Mouse (Mus musculus) testis, adult 2 months (tissue): ENCODE results near the gene Olfr1034. TPM values are rescaled to one million over a fixed set of nuclear protein-coding genes. Genes with fewer than 3 reads are reported as not detected.
"Not testable (repeated sequence)": the region's sequence is repeated elsewhere in the genome, so short reads cannot be mapped to it uniquely, and the experiment has no call there.

Experiments used
- H3K27ac ChIP-seq: fragments of 200-500 bp; 2 replicates; pipeline ENCODE4 v1.5.1; 2012; ENCODE audit warnings: low read depth, low read length; ENCODE audit not compliant: control insufficient read depth, insufficient read depth
- H3K27me3 ChIP-seq: fragments of 200-500 bp; 2 replicates; pipeline ENCODE4 v1.6.1; 2012; ENCODE audit warnings: mild to moderate bottlenecking, low read length, moderate library complexity; ENCODE audit not compliant: control insufficient read depth, insufficient read depth
- H3K36me3 ChIP-seq: fragments of 200-500 bp; 2 replicates; pipeline ENCODE4 v1.6.1; 2012; ENCODE audit warnings: mild to moderate bottlenecking, low read length; ENCODE audit not compliant: control insufficient read depth, insufficient read depth
- H3K4me1 ChIP-seq: fragments of 200-500 bp; 2 replicates; pipeline ENCODE4 v1.6.1; 2012; ENCODE audit warnings: low read length; ENCODE audit not compliant: control insufficient read depth, insufficient read depth
- H3K4me3 ChIP-seq: fragments of 200-500 bp; 2 replicates; pipeline ENCODE4 v1.5.1; 2012; ENCODE audit warnings: low read depth, mild to moderate bottlenecking, low read length, moderate library complexity, mixed read lengths; ENCODE audit not compliant: control insufficient read depth
- CTCF ChIP-seq: fragments of 200-500 bp; IDR thresholded peaks from 2 replicates; pipeline ENCODE4 v1.5.1; 2012; ENCODE audit warnings: low read depth, mild to moderate bottlenecking, inconsistent platforms, low read length, moderate library complexity; ENCODE audit not compliant: control insufficient read depth, insufficient read depth, insufficient replicate concordance
- POLR2A ChIP-seq: fragments of 200-500 bp; IDR thresholded peaks from 2 replicates; pipeline ENCODE4 v1.6.1; 2012; ENCODE audit warnings: low read depth, mild to moderate bottlenecking, inconsistent platforms, low read length, moderate library complexity; ENCODE audit not compliant: control insufficient read depth
- polyA plus RNA-seq: library from polyadenylated mRNA; depleted of rRNA; stranded (reverse); fragments of >200 nt; gene quantifications from 2 replicates; pipeline ENCODE4 v1.2.3, GENCODE M21; 2012; rRNA removed

Gene Olfr1034
- polyA plus RNA-seq, result not detected in 2 replicates

DNA sequence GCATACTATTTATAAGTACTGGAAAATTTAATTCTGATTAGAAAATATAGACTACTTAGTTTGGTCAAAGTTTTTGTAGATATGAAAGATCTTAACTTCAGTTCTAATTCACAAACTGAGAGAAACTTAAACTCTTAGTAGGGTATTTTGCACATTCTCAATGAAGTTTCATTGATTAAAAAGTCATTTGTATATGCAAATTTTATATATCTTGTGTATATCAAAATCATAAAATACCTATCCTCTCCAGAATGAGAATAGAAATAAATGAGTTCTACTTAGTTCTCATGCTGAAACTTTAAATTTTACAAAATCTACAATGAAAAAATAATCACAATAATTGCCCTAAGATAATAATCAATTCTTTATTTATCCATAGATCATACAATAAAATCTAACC lies at the start of gene Olfr1034:
TSS of gene Olfr1034 (plus strand) at position 301 of the 400 bp plus-strand sequence.
- no peak within 1 kb of the TSS for H3K27ac ChIP-seq
- H3K4me3 ChIP-seq, result no peak within 1 kb of the TSS
- TF ChIP-seq POLR2A (no peak), CTCF (no peak)
- H3K4me1 ChIP-seq, result no peaks in the 10 kb centered on the region
- no peaks in the 10 kb centered on the region for H3K27me3 ChIP-seq
- H3K36me3 ChIP-seq, result no peaks in the 10 kb centered on the region

DNA sequence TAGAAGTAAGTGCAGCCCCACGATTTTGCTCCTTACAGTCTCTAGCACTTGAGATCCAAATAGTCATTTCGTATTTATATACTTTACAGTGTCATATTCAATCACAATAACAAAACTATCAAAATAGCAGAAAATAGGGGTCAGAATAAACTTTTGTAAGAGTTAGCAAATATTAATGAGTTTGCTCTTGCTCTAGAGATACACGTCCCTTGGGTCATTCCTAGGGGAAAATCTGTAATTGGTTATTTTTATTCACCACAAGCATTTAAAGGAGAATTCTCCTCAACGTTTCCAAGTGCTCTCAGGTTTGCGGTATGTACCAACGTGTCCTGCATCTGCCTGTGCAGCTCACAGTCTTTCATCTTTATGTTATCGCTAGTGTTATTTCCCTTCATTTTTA lies 40.4 kb upstream of the Olfr1034 start, which contains the start of gene Olfr1032:
TSS of gene Olfr1032 (plus strand) at position 301 of the 400 bp plus-strand sequence.
- TF ChIP-seq POLR2A (no peak), CTCF (no peak)
- Histone ChIP-seq H3K4me1 (no peaks in the 10 kb centered on the region), H3K27ac (no peak within 1 kb of the TSS), H3K27me3 (no peaks in the 10 kb centered on the region), H3K4me3 (no peak within 1 kb of the TSS), H3K36me3 (no peaks in the 10 kb centered on the region)

DNA sequence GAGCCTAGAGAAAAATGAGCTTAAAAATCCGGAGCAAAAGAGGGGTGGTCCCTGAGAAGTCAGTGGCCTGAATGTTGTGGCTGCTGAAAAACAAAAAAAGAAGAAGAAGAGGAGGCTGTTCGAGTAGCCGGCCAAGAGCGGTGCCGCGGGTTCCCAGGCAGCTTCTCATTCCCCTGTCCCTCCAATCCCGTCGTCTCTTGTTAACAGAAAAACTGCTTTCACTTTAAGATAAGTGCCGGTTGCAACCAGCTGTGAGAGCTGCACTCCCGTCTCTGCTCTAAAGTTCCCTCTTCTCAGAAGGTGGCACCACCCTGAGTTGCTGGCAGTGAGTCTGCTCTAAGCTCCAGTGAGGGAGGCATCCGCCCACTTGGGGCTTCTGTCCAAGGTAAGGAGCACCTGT lies 25.3 kb upstream of the Olfr1034 start, which contains the start of gene Olfr1033:
TSS of gene Olfr1033 (plus strand) at position 228 of the 400 bp plus-strand sequence.
- not testable (repeated sequence) for H3K36me3 ChIP-seq, H3K4me3 ChIP-seq, H3K4me1 ChIP-seq, H3K27ac ChIP-seq, H3K27me3 ChIP-seq

DNA sequence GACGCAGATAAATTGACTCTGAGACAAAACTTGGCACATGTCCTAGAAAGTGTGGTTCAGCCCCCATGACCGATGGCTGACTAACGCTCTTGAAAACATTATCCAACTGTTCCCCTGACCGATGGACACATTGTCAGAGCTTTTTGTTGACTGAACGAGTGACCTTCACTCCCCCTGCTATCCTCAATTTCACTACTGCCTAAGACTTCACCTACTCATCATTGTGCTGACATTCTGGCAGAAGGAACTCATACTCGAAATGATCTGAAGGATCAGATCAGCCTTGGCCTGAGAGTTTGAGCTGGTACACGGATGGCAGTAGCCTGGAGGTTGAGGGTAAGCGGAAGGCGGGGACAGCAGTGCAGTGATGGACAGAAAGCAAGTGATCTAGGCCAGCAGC lies 24.1 kb upstream of the Olfr1034 start:
- H3K4me3 ChIP-seq, result not testable (repeated sequence)

DNA sequence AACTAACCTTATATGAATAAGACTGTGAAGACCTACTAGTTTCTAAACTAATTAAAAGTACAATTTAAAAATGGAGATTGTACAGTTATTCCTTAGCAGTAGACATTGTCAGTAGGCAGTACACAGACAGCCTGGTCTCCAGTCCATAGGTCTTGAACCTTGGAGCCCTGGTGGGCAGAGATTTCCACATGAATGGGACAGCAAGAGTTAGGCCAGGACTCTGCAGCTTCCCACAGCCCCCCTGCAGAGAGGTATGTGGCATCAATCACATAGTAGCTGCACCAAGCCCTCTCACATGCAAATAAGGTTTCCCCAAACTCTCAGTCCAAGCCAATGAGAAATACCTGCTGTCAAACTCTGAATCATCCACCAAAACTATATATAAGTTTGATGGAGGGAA lies 5.1 kb downstream of the Olfr1034 start:
- not testable (repeated sequence) for H3K36me3 ChIP-seq, H3K4me3 ChIP-seq, H3K27me3 ChIP-seq, H3K27ac ChIP-seq, H3K4me1 ChIP-seq

More for the DNA sequence above, 24.1 kb upstream of the Olfr1034 start:
- not testable (repeated sequence) for H3K36me3 ChIP-seq, H3K27me3 ChIP-seq, H3K4me1 ChIP-seq, H3K27ac ChIP-seq

DNA sequence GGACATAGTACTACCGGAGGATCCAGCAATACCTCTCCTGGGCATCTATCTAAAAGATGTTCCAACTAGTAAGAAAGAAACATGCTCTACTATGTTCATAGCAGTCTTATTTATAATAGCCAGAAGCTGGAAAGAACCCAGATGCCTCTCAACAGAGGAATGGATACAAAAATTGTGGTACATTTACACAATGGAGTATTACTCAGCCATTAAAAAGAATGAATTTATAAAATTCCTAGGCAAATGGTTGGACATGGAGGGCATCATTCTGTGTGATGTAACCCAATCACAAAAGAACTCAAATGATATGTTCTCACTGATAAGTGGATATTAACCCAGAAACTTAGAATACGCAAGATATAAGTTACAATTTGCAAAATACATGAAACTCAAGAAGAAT lies 18.1 kb downstream of the Olfr1034 start:
- H3K4me3 ChIP-seq, H3K27ac ChIP-seq, H3K36me3 ChIP-seq, H3K4me1 ChIP-seq, H3K27me3 ChIP-seq: not testable (repeated sequence)

DNA sequence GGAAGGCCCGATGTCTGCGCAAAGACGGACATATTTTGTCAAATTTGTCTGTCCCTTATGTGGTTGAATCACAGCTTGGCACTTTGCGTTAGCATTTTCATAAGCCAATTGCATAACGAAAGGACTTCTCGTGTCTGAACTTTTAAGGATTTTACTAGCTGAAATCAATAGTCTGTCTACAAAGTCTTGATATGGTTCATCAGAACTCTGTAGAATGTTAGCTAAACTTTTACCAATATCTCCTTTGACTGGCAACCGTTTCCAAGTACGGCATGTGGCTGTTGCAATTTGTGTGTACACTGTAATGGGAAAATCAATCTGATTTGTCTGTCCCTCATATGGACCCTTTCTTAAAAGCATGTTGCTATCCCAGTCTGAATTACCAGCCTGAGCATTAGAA lies 24.5 kb downstream of the Olfr1034 start:
- TF ChIP-seq CTCF, result no peak
- Histone ChIP-seq H3K4me1 (no peaks in the 10 kb centered on the region), H3K27me3 (no peaks in the 10 kb centered on the region), H3K27ac (no peak overlapping the region), H3K36me3 (no peaks in the 10 kb centered on the region), H3K4me3 (no peak overlapping the region)

DNA sequence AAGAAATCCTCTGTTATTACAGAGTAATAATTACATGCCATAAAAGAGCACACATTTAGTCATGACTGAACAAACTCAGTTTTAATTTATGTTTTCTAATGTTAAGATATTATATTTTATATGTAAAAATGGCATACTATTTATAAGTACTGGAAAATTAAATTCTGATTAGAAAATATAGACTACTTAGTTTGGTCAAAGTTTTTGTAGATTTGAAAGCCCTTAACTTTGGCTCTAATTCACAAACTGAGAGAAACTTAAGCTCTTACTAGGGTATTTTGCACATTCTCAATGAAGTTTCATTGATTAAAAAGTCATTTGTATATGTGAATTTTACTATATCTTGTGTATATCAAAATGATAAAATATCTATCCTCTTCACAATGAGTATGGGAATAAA lies 28.0 kb downstream of the Olfr1034 start, which contains the start of gene Olfr1036:
TSS of gene Olfr1036 (plus strand) at position 301 of the 400 bp plus-strand sequence.
- not testable (repeated sequence) for H3K4me3 ChIP-seq, H3K27me3 ChIP-seq, H3K27ac ChIP-seq, H3K36me3 ChIP-seq, H3K4me1 ChIP-seq

DNA sequence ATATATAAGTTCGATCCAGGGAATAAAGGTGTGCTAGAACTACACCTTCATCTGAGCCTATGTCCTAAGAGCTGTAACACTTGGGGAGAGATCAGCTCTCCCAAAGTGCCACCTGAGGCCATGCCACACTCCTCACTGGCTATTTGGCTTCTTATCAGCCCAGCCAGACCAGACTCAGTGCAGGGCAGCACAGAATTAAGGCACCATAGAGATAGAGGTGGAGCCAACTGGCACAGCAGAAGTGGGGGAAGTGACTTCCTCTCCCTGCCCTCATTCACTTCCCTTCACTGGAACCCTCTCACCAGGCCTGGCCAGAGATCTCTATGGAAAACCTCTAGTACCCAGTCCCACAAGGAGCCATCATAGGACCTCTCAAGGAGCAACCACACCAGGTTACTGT lies 34.8 kb downstream of the Olfr1034 start:
- H3K27ac ChIP-seq, H3K4me1 ChIP-seq, H3K36me3 ChIP-seq, H3K4me3 ChIP-seq, H3K27me3 ChIP-seq: not testable (repeated sequence)
